Mouse (Mus musculus): ENCODE data around the gene Cenpo. TPM values are rescaled to one million over a fixed set of nuclear protein-coding genes. Genes with fewer than 3 reads are reported as not detected.

Gene Cenpo
- total and polyA plus RNA-seq, 2 experiments from 2014 or later, result 5.8 to 9.3 TPM

DNA sequence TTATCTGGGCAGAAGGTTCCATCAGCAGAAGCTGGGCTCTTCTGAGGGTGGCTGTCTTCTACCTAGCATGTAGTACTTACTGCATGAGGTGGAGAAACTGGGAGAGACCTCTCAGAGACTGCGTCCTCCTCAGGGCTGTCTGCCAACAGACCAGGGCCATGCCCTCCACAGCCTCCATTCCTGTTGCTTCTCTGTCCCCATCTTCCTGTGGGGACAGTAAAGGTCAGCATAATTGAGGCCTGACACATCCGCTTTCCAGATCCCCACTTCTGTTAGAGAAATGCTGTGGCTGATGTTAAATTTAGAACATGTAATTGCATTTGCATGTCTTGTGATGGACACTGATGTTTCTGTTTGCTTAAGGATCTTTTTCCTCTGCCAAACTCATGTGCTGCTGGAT lies 83.2 kb downstream of the Cenpo start:
- ATAC-seq (ENCODE audit: low FRiP score) (no peak), DNase-seq (ENCODE audit: low spot score) (no peak)
- 90% methylated on average over 2 of the region's 2 CpGs for WGBS
- Histone ChIP-seq H3K27ac (ENCODE audit: low read depth, low read length) (no peak overlapping the region), H3K4me3 (ENCODE audit: low read depth, low read length) (no peak overlapping the region), H3K27me3 (ENCODE audit: insufficient read depth, low read length) (no peaks in the 10 kb centered on the region), H3K9ac (replicated peaks; ENCODE audit: low read length, poor library complexity, severe bottlenecking) (no peak overlapping the region), H3K9me3 (ENCODE audit: low read length) (no peaks in the 10 kb centered on the region), H3K4me1 (ENCODE audit: insufficient read depth, low read length) (no peaks in the 10 kb centered on the region), H3K36me3 (ENCODE audit: insufficient read depth, low read length) (no peaks in the 10 kb centered on the region), H3K4me2 (ENCODE audit: low read depth, low read length, poor library complexity, severe bottlenecking) (no peak overlapping the region)
- TF ChIP-seq CTCF (IDR thresholded peaks at IDR 0.05), result no peak

Other genes starting within 250 kb of the Cenpo start
- 111 and 117 TPM in 2 replicates for gene Efr3b, start 195.4 kb downstream of the Cenpo start, total RNA-seq (2014; rRNA removed)
- 30.1 and 32.8 TPM in 2 replicates for gene Efr3b, start 195.4 kb downstream of the Cenpo start, polyA plus RNA-seq (2015; fragmentation: Nextera tagmentation; extraction: Ambion mirVana)
- gene Dnajc27, start 151.7 kb downstream of the Cenpo start, total RNA-seq (2014; rRNA removed), result 51.9 and 54.3 TPM in 2 replicates
- 26.1 and 28.0 TPM in 2 replicates for gene Dnajc27, start 151.7 kb downstream of the Cenpo start, polyA plus RNA-seq (2015; fragmentation: Nextera tagmentation; extraction: Ambion mirVana)
- 36.9 and 38.7 TPM in 2 replicates for gene Adcy3, start 101.2 kb downstream of the Cenpo start, total RNA-seq (2014; rRNA removed)
- gene Adcy3, start 101.2 kb downstream of the Cenpo start, polyA plus RNA-seq (2015; fragmentation: Nextera tagmentation; extraction: Ambion mirVana), result 12.5 and 13.0 TPM in 2 replicates
- 6.9 and 8.5 TPM in 2 replicates for gene Ptrhd1, start 267 bp downstream of the Cenpo start, total RNA-seq (2014; rRNA removed)
- 8.3 and 8.4 TPM in 2 replicates for gene Ptrhd1, start 267 bp downstream of the Cenpo start, polyA plus RNA-seq (2015; fragmentation: Nextera tagmentation; extraction: Ambion mirVana)
- gene Ncoa1, start 242.9 kb upstream of the Cenpo start, total RNA-seq (2014; rRNA removed), result 37.2 and 43.5 TPM in 2 replicates
- gene Ncoa1, start 242.9 kb upstream of the Cenpo start, polyA plus RNA-seq (2015; fragmentation: Nextera tagmentation; extraction: Ambion mirVana), result 9.9 and 11.2 TPM in 2 replicates

Data from midbrain, postnatal 0 days (tissue).